Mouse (Mus musculus) stomach, embryonic 16.5 days (tissue): ENCODE measurements around the gene Ttc23. TPM values are rescaled to one million over a fixed set of nuclear protein-coding genes. Genes with fewer than 3 reads are reported as not detected.
A peak's percentile ranks its signal among the peaks of the same experiment; 100 is the strongest.

Experiments used
- ATAC-seq: fragments of 200-750 bp; cut with Nextera tagmentation; 2 replicates; pipeline ENCODE4 v1.8.0; 2017; ENCODE audit warnings: moderate number of reproducible peaks, moderate TSS enrichment; ENCODE audit not compliant: insufficient read depth, low FRiP score
- H3K27ac ChIP-seq: fragments of 300-500 bp; sonication (generic); 2 replicates; pipeline ENCODE4 v1.5.1; 2014; ENCODE audit warnings: low read length
- H3K27me3 ChIP-seq: fragments of 300-500 bp; sonication (generic); 2 replicates; pipeline ENCODE4 v1.6.1; 2014; ENCODE audit warnings: low read length, control low read depth, mixed read lengths; ENCODE audit not compliant: control insufficient read depth, insufficient read depth
- H3K36me3 ChIP-seq: fragments of 300-500 bp; sonication (generic); 2 replicates; pipeline ENCODE4 v1.6.1; 2014; ENCODE audit warnings: low read length; ENCODE audit not compliant: control insufficient read depth, insufficient read depth
- H3K4me1 ChIP-seq: fragments of 300-500 bp; sonication (generic); 2 replicates; pipeline ENCODE4 v1.6.1; 2014; ENCODE audit warnings: low read length, control low read depth, mixed read lengths; ENCODE audit not compliant: control insufficient read depth, insufficient read depth
- H3K4me2 ChIP-seq: fragments of 300-500 bp; sonication (generic); 2 replicates; pipeline ENCODE4 v1.6.1; 2014; ENCODE audit warnings: low read depth, low read length, mixed read lengths
- H3K4me3 ChIP-seq: fragments of 300-500 bp; sonication (generic); replicated peaks from 2 replicates; pipeline ENCODE4 v1.5.1; 2014; ENCODE audit warnings: mild to moderate bottlenecking, low read length
- H3K9ac ChIP-seq: fragments of 300-500 bp; sonication (generic); 2 replicates; pipeline ENCODE4 v1.6.1; 2014; ENCODE audit warnings: low read length
- H3K9me3 ChIP-seq: fragments of 300-500 bp; sonication (generic); replicated peaks from 2 replicates; pipeline ENCODE4 v1.6.1; 2016; ENCODE audit warnings: low read length, control low read depth; ENCODE audit not compliant: control insufficient read depth
- WGBS: fragments of 180-500 bp; shearing (Covaris S2); extraction: QIAGEN DNeasy Blood & Tissue Kit; methylation state at CpG from one replicate; pipeline ENCODE4 v1.1.7; 2014; 5-methylcytosine and 5-hydroxymethylcytosine counted together
- polyA plus RNA-seq: library from polyadenylated mRNA; unstranded; fragments of >200 nt; fragmentation: Nextera tagmentation; extraction: Ambion mirVana; gene quantifications from 2 replicates; pipeline ENCODE4 v1.2.1, GENCODE M21; 2015

Gene Ttc23
- polyA plus RNA-seq, 1 experiment from 2014 or later, result 29.8 TPM

DNA sequence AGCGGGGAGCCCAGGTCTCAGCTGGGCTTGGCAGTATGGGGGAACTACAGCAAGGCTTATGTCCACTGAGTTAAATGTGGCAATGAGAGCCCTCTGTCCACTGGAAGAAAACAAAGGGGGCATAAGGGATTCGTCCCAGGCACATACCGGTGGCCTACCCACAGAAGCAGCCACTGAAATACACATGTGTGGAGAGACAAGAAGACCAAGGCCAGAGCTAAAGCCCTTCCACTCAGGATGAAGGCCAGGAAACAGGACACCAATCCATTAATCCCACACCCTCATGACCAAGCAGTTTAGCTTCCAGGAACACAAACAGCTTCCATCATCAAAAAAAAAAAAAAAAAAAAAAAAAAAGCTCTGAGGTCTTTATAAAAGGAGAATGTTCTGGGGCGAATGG lies 93.2 kb downstream of the Ttc23 start:
- Histone ChIP-seq H3K27me3 (no peaks in the 10 kb centered on the region), H3K4me2 (no peak overlapping the region), H3K4me3 (no peak overlapping the region), H3K27ac (no peak overlapping the region), H3K9me3 (no peaks in the 10 kb centered on the region), H3K9ac (no peak overlapping the region), H3K4me1 (0 out of 2 replicates have a peak, but pooled peaks cover 4% of the 10 kb centered on the region), H3K36me3 (no peaks in the 10 kb centered on the region)
- 83% methylated on average over 4 of the region's 4 CpGs for WGBS
- no peak for ATAC-seq

DNA sequence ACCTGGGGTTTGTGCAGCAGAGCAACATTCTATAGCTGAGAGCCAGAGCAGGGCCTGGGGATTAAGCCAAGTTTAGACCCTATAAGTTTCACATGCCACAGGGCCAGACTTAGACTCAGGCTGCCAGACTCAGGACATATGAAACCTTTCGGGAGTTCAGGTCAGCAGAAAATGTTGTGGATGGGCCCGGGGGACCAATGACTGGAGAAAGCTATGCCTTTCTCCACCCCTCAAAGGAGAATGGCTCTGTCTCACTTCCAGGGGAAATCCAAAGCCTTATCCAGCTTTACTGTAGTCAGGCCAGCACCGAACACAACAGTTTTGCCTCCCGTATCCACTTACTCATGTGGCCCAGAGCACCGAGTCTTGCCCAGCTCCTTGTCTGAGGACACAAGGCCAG lies 93.6 kb downstream of the Ttc23 start:
- Histone ChIP-seq H3K9ac (no peak overlapping the region), H3K4me1 (0 out of 2 replicates have a peak, but pooled peaks cover 4% of the 10 kb centered on the region), H3K27me3 (no peaks in the 10 kb centered on the region), H3K27ac (no peak overlapping the region), H3K9me3 (no peaks in the 10 kb centered on the region), H3K4me3 (no peak overlapping the region), H3K4me2 (no peak overlapping the region), H3K36me3 (no peaks in the 10 kb centered on the region)
- 73% methylated on average over 5 of the region's 5 CpGs for WGBS
- ATAC-seq, result no peak

- no peaks in the 10 kb centered on the region for H3K27me3 ChIP-seq
- H3K27ac ChIP-seq, result no peak overlapping the region
- H3K4me3 ChIP-seq, result no peak overlapping the region
- peak; percentile 65; the same call in 1 of the 2 replicates for ATAC-seq
- H3K36me3 ChIP-seq, result no peaks in the 10 kb centered on the region
- H3K9me3 ChIP-seq, result no peaks in the 10 kb centered on the region
- no peak overlapping the region for H3K9ac ChIP-seq
- WGBS, result 65% methylated on average over 7 of the region's 7 CpGs
- no peak overlapping the region for H3K4me2 ChIP-seq
- 0 out of 2 replicates have a peak, but pooled peaks cover 4% of the 10 kb centered on the region for H3K4me1 ChIP-seq
These were observed 94.5 kb downstream of the Ttc23 start for GRCm38 (mm10) chr7:67741706-67742105.

- Histone ChIP-seq H3K27me3 (no peaks in the 10 kb centered on the region), H3K4me1 (peaks cover 7% of the 10 kb centered on the region; the same call in 1 of the 2 replicates), H3K36me3 (no peaks in the 10 kb centered on the region), H3K9ac (no peak overlapping the region), H3K4me2 (no peak overlapping the region), H3K4me3 (no peak overlapping the region), H3K9me3 (no peaks in the 10 kb centered on the region), H3K27ac (no peak overlapping the region)
- 77% methylated on average over 4 of the region's 4 CpGs for WGBS
- ATAC-seq, result peak; percentile 48; the same call in 1 of the 2 replicates
These were observed 100.6 kb downstream of the Ttc23 start for GRCm38 (mm10) chr7:67747731-67748305.

GRCm38 (mm10) chr7:67749441-67750239 lies 102.4 kb downstream of the Ttc23 start:
- H3K27ac ChIP-seq, result no peak overlapping the region
- no peaks in the 10 kb centered on the region for H3K9me3 ChIP-seq
- H3K4me2 ChIP-seq, result no peak overlapping the region
- peaks cover 7% of the 10 kb centered on the region; the same call in 1 of the 2 replicates for H3K4me1 ChIP-seq
- H3K4me3 ChIP-seq, result no peak overlapping the region
- no peaks in the 10 kb centered on the region for H3K36me3 ChIP-seq
- no peak for ATAC-seq
- H3K27me3 ChIP-seq, result no peaks in the 10 kb centered on the region
- WGBS, result 48% methylated on average over 4 of the region's 4 CpGs
- H3K9ac ChIP-seq, result no peak overlapping the region

DNA sequence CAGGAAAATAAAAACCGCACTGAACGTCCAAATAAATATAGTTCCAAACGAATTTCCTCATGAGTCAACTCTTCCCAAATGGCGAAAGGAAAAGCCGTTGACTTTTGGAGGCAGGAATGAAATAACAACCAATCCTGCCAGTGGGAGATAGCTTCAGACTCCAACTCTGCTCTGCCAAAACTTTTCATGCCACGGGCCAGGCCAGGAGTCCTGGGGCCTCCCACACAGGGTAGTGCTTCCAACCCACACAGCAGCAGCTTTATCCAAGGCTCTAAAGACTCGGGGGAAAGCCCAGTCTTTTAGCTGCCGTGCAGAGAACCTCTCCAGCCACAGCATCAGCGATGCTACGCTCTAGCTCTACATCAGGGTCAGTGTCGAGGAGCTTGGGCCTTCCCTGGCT lies 107.4 kb downstream of the Ttc23 start:
- Histone ChIP-seq H3K27me3 (no peaks in the 10 kb centered on the region), H3K36me3 (no peaks in the 10 kb centered on the region), H3K9ac (no peak overlapping the region), H3K4me2 (no peak overlapping the region), H3K4me1 (peaks cover 12% of the 10 kb centered on the region; the same call in 1 of the 2 replicates), H3K9me3 (no peaks in the 10 kb centered on the region), H3K27ac (no peak overlapping the region), H3K4me3 (no peak overlapping the region)
- 70% methylated on average over 11 of the region's 11 CpGs for WGBS
- ATAC-seq, result no peak

DNA sequence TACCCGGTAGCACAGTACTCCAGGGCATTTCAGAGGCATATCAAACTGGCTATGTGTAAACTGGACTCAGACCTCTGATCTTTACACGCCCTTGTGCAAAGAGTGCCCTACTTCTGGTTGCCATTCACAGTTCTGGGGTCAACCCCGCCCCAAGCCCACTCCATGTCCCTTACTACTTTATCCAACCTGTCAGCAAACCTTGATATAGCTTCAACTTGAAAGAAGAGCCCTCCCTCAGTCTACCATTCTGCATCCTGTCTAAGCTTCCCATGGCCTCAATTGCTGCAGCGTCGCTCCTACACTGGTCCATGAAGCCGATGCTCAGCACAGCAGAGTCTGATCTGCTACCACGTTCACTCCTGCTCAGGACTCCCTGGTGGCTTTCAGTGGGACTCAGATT lies 108.2 kb downstream of the Ttc23 start:
- H3K9ac ChIP-seq, result no peak overlapping the region
- H3K36me3 ChIP-seq, result no peaks in the 10 kb centered on the region
- ATAC-seq, result no peak
- WGBS, result 80% methylated on average over 7 of the region's 7 CpGs
- H3K4me2 ChIP-seq, result no peak overlapping the region
- no peaks in the 10 kb centered on the region for H3K27me3 ChIP-seq
- H3K4me1 ChIP-seq, result peaks cover 8% of the 10 kb centered on the region; the same call in 1 of the 2 replicates
- no peaks in the 10 kb centered on the region for H3K9me3 ChIP-seq
- H3K4me3 ChIP-seq, result no peak overlapping the region
- no peak overlapping the region for H3K27ac ChIP-seq

DNA sequence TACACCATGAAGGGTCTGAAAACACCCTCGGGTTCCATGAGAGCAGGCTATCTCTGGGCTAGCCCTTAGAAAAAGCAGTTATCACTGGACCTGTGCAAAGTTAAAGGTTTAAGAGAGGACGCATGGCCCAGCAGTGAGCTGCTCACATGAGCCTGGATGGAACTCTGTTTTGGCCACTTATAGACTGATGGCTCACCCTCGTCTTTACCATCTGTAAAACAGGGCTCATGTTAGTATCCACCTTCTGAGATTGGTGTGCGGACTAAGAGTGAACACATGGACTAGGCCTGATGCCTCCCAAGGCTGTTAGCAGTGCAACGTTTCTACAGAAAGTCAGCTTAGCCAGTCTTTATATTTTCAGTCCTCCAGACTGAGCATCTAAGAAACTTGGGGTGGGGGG lies 109.4 kb downstream of the Ttc23 start:
- Histone ChIP-seq H3K27ac (no peak overlapping the region), H3K4me2 (0 out of 2 replicates have a peak overlapping the region, but pooled peaks have one; percentile 99), H3K36me3 (no peaks in the 10 kb centered on the region), H3K9ac (no peak overlapping the region), H3K4me3 (no peak overlapping the region), H3K9me3 (no peaks in the 10 kb centered on the region), H3K4me1 (peaks cover 8% of the 10 kb centered on the region; the same call in 1 of the 2 replicates), H3K27me3 (no peaks in the 10 kb centered on the region)
- ATAC-seq, result no peak
- WGBS, result 85% methylated on average over 5 of the region's 5 CpGs

DNA sequence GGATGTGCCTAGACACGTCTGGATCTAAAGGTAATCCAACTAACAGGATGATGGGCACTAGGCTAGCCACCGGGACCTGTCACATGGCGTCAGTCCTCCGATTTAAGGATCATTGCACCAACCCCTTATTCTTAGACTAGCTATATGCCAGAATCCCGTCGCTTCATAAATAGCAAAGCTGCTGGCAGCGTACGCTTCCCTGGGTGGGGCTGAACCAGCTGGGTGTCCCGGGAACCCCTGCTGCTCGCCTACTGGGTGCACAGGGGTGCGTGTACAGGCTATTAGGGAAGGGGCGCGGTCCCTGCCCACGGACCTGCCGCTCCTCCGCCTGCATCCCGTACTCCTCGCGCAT lies 111.3 kb downstream of the Ttc23 start:
- Histone ChIP-seq H3K4me1 (peaks cover 8% of the 10 kb centered on the region; the same call in 1 of the 2 replicates), H3K4me3 (peak overlapping the region; percentile 68), H3K9me3 (no peaks in the 10 kb centered on the region), H3K27me3 (no peaks in the 10 kb centered on the region), H3K36me3 (no peaks in the 10 kb centered on the region), H3K9ac (peak overlapping the region; percentile 80), H3K4me2 (peak overlapping the region; percentile 99), H3K27ac (peak overlapping the region; percentile 86; the same call in 1 of the 2 replicates)
- under 1% methylated on average over 19 of the region's 19 CpGs for WGBS
- no peak for ATAC-seq
